Mouse (Mus musculus) MEL (cell line): Measurements from ENCODE around the gene Ccdc88c.

Experiments
- CHD1 ChIP-seq: IDR thresholded peaks from 2 replicates; pipeline ENCODE4 v1.6.1; 2012; ENCODE audit warnings: low read depth, mild to moderate bottlenecking, inconsistent platforms, low read length, improper control_type of control experiment
- CTCF ChIP-seq, 3 experiments: IDR thresholded peaks in 2 of 3; conservative IDR thresholded peaks in 1 of 3; 2 replicates each; pipeline ENCODE4 v1.5.1; 2011 to 2012; ENCODE audit warnings: low read length in 3 of 3, low read depth in 2 of 3, mild to moderate bottlenecking in 2 of 3, improper control_type of control experiment in 1 of 3, inconsistent platforms in 1 of 3, mixed read lengths in 1 of 3, moderate library complexity in 1 of 3; ENCODE audit not compliant: control insufficient read depth in 1 of 3, insufficient read depth in 1 of 3, poor library complexity in 1 of 3, severe bottlenecking in 1 of 3
- EP300 ChIP-seq, 2 experiments: IDR thresholded peaks; 2 replicates each; pipeline ENCODE4 v1.6.1; 2011; ENCODE audit warnings: improper control_type of control experiment in 2 of 2, low read length in 2 of 2, low read depth in 1 of 2, mild to moderate bottlenecking in 1 of 2
- ETS1 ChIP-seq: IDR thresholded peaks from 2 replicates; pipeline ENCODE4 v1.6.1; 2012; ENCODE audit warnings: low read depth, mild to moderate bottlenecking, inconsistent platforms, low read length, improper control_type of control experiment, moderate library complexity
- GABPA ChIP-seq: IDR thresholded peaks from 2 replicates; pipeline ENCODE4 v1.6.1; 2012; ENCODE audit warnings: low read depth, mild to moderate bottlenecking, inconsistent platforms, low read length, improper control_type of control experiment, moderate library complexity
- JUND ChIP-seq: IDR thresholded peaks from 2 replicates; pipeline ENCODE4 v1.6.1; 2011; ENCODE audit warnings: low read depth, mild to moderate bottlenecking, improper control_type of control experiment, low read length
- NELFE ChIP-seq: IDR thresholded peaks from 2 replicates; pipeline ENCODE4 v1.6.1; 2011; ENCODE audit warnings: low read depth, low read length, improper control_type of control experiment
- POLR2A ChIP-seq, 2 experiments: IDR thresholded peaks; 2 replicates each; pipeline ENCODE4 v1.6.1; 2011 to 2012; ENCODE audit warnings: low read length in 2 of 2, mild to moderate bottlenecking in 2 of 2, control low read depth in 1 of 2, improper control_type of control experiment in 1 of 2, low read depth in 1 of 2, moderate library complexity in 1 of 2; ENCODE audit not compliant: control insufficient read depth in 1 of 2, insufficient read depth in 1 of 2, poor library complexity in 1 of 2
- SIN3A ChIP-seq: IDR thresholded peaks from 2 replicates; pipeline ENCODE4 v1.6.1; 2012; ENCODE audit warnings: low read length, improper control_type of control experiment, inconsistent platforms
- SMC3 ChIP-seq: IDR thresholded peaks from 2 replicates; pipeline ENCODE4 v1.6.1; 2011; ENCODE audit warnings: low read depth, low read length, improper control_type of control experiment
- TAL1 ChIP-seq: IDR thresholded peaks from 2 replicates; pipeline ENCODE4 v1.6.1; 2012; ENCODE audit warnings: mild to moderate bottlenecking, inconsistent platforms, low read length, moderate library complexity, mixed read lengths
- USF2 ChIP-seq, 2 experiments: IDR thresholded peaks; 2 replicates each; pipeline ENCODE4 v1.6.1; 2011 to 2012; ENCODE audit warnings: improper control_type of control experiment in 2 of 2, low read length in 2 of 2, borderline replicate concordance in 1 of 2, inconsistent platforms in 1 of 2, low read depth in 1 of 2, mild to moderate bottlenecking in 1 of 2; ENCODE audit not compliant: insufficient read depth in 1 of 2
- ZC3H11A ChIP-seq: IDR thresholded peaks from 2 replicates; pipeline ENCODE4 v1.6.1; 2012; ENCODE audit warnings: low read depth, mild to moderate bottlenecking, inconsistent platforms, low read length, improper control_type of control experiment
- ZMIZ1 ChIP-seq: IDR thresholded peaks from 2 replicates; pipeline ENCODE4 v1.6.1; 2012; ENCODE audit warnings: low read depth, mild to moderate bottlenecking, inconsistent platforms, low read length, improper control_type of control experiment, moderate library complexity

DNA sequence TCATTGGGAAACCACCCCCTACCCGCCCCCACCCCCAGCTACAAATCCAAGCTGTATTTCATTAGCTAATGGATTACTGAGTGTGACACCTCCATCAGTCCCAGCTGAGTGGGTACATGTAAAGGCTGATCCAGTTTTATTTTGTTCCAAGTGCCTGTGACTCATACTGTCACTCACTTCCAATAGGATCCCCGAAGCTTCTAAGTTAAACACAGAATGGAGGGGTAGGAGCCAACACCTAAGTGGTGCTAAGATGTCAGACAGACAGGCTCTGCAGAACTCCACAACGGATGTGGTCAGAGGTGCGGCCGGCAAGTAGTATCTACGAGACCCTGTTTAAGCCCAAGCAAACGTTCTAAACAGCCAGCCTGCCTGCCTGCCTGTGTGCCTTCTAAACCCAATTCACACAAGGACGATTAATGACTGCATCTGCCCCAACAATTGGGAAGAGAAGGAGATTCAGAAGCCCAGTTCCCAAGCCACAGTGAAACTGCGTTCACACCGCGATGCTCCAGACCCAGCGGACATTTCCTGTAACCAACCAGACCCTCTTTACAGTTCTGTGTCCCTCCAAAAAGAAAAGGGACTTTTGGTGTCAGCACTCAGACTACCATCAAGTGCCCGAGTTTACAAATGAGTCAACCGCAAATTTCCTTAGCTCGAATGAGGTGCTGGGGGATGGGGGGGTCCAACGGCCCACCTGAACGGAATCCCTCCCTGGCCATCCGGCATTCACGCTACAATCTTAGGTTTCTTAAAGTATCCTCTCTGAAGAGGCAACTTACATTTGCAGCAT, 1.2 kb downstream of the Ccdc88c start:
- TF ChIP-seq USF2 (IDR thresholded peaks at IDR 0.05; ENCODE audit: borderline replicate concordance in 1 of 2, insufficient read depth in 1 of 2, low read depth in 1 of 2, low read length in 2 of 2) (no peak), CHD1 (no peak), CTCF (IDR thresholded peaks at IDR 0.05 in 2 of 3, conservative IDR thresholded peaks at IDR 0.05 in 1 of 3; ENCODE audit: control insufficient read depth in 1 of 3, insufficient read depth in 1 of 3, low read depth in 2 of 3, low read length in 3 of 3, poor library complexity in 1 of 3, severe bottlenecking in 1 of 3) (no peak), JUND (no peak), SMC3 (no peak), ZMIZ1 (no peak), EP300 (IDR thresholded peaks at IDR 0.05; ENCODE audit: low read depth in 1 of 2, low read length in 2 of 2) (no peak), ETS1 (no peak), SIN3A (no peak), TAL1 (no peak), NELFE (no peak), GABPA (no peak), POLR2A (IDR thresholded peaks at IDR 0.05; ENCODE audit: control insufficient read depth in 1 of 2, insufficient read depth in 1 of 2, low read depth in 1 of 2, low read length in 2 of 2, poor library complexity in 1 of 2) (no peak), ZC3H11A (no peak)
